Mouse (Mus musculus) MEL (cell line): Measurements from ENCODE around the gene Kmt2d. TPM values are rescaled to one million over a fixed set of nuclear protein-coding genes. Genes with fewer than 3 reads are reported as not detected.
A peak's percentile ranks its signal among the peaks of the same experiment; 100 is the strongest.

ENCODE experiments used
- DNase-seq: peaks from one replicate; pipeline ENCODE4 v3.0.0; 2011; ENCODE audit warnings: low read depth, low spot score
- H3K27ac ChIP-seq: 2 replicates; pipeline ENCODE4 v1.5.1; 2012; ENCODE audit warnings: low read depth, mild to moderate bottlenecking, control low read depth, low read length, moderate library complexity; ENCODE audit not compliant: control insufficient read depth
- H3K27me3 ChIP-seq, 2 experiments: fragments of 150-350 bp in 1 of 2; sonication (generic) in 1 of 2; 2 replicates each; pipeline ENCODE4 v1.6.1; 2012; ENCODE audit warnings: low read length in 2 of 2, mild to moderate bottlenecking in 2 of 2, improper control_type of control experiment in 1 of 2, moderate library complexity in 1 of 2; ENCODE audit not compliant: insufficient read depth in 2 of 2, control insufficient read depth in 1 of 2
- H3K36me3 ChIP-seq, 2 experiments: 2 replicates each; pipeline ENCODE4 v1.6.1; 2012 to 2014; ENCODE audit warnings: low read length in 2 of 2, improper control_type of control experiment in 1 of 2, inconsistent platforms in 1 of 2, mild to moderate bottlenecking in 1 of 2; ENCODE audit not compliant: insufficient read depth in 2 of 2, control insufficient read depth in 1 of 2
- H3K4me1 ChIP-seq, 2 experiments: fragments of 150-350 bp in 1 of 2; sonication (generic) in 1 of 2; 2 replicates each; pipeline ENCODE4 v1.6.1; 2012; ENCODE audit warnings: low read length in 2 of 2, improper control_type of control experiment in 1 of 2, mild to moderate bottlenecking in 1 of 2; ENCODE audit not compliant: insufficient read depth in 2 of 2, control insufficient read depth in 1 of 2
- H3K4me3 ChIP-seq, 2 experiments: fragments of 150-350 bp in 1 of 2; sonication (generic) in 1 of 2; 2 replicates each; pipeline ENCODE4 v1.5.1; 2012; ENCODE audit warnings: low read depth in 2 of 2, low read length in 2 of 2, mild to moderate bottlenecking in 2 of 2, moderate library complexity in 2 of 2, control low read depth in 1 of 2, improper control_type of control experiment in 1 of 2; ENCODE audit not compliant: control insufficient read depth in 1 of 2, insufficient read depth in 1 of 2
- H3K79me2 ChIP-seq: 2 replicates; pipeline ENCODE4 v1.6.1; 2012; ENCODE audit warnings: mild to moderate bottlenecking, low read length, moderate library complexity; ENCODE audit not compliant: control insufficient read depth, poor library complexity, insufficient read depth
- H3K9ac ChIP-seq: 2 replicates; pipeline ENCODE4 v1.6.1; 2012; ENCODE audit warnings: low read depth, mild to moderate bottlenecking, control low read depth, low read length, moderate library complexity; ENCODE audit not compliant: control insufficient read depth, poor library complexity, severe bottlenecking
- H3K9me3 ChIP-seq: fragments of 150-350 bp; sonication (generic); replicated peaks from 2 replicates; pipeline ENCODE4 v1.6.1; 2012; ENCODE audit warnings: mild to moderate bottlenecking, low read length, improper control_type of control experiment, moderate library complexity; ENCODE audit not compliant: insufficient read depth
- CTCF ChIP-seq, 3 experiments: IDR thresholded peaks in 2 of 3; conservative IDR thresholded peaks in 1 of 3; 2 replicates each; pipeline ENCODE4 v1.5.1; 2011 to 2012; ENCODE audit warnings: low read length in 3 of 3, low read depth in 2 of 3, mild to moderate bottlenecking in 2 of 3, improper control_type of control experiment in 1 of 3, inconsistent platforms in 1 of 3, mixed read lengths in 1 of 3, moderate library complexity in 1 of 3; ENCODE audit not compliant: control insufficient read depth in 1 of 3, insufficient read depth in 1 of 3, poor library complexity in 1 of 3, severe bottlenecking in 1 of 3
- E2F4 ChIP-seq: IDR thresholded peaks from 2 replicates; pipeline ENCODE4 v1.6.1; 2011; ENCODE audit warnings: low read depth, low read length, improper control_type of control experiment, borderline replicate concordance
- ETS1 ChIP-seq: IDR thresholded peaks from 2 replicates; pipeline ENCODE4 v1.6.1; 2012; ENCODE audit warnings: low read depth, mild to moderate bottlenecking, inconsistent platforms, low read length, improper control_type of control experiment, moderate library complexity
- GABPA ChIP-seq: IDR thresholded peaks from 2 replicates; pipeline ENCODE4 v1.6.1; 2012; ENCODE audit warnings: low read depth, mild to moderate bottlenecking, inconsistent platforms, low read length, improper control_type of control experiment, moderate library complexity
- GATA1 ChIP-seq: IDR thresholded peaks from 2 replicates; pipeline ENCODE4 v1.6.1; 2011; ENCODE audit warnings: low read depth, low read length, improper control_type of control experiment
- HCFC1 ChIP-seq: IDR thresholded peaks from 2 replicates; pipeline ENCODE4 v1.6.1; 2012; ENCODE audit warnings: low read depth, mild to moderate bottlenecking, inconsistent platforms, low read length, improper control_type of control experiment, moderate library complexity
- KAT2A ChIP-seq: conservative IDR thresholded peaks from 2 replicates; pipeline ENCODE4 v1.6.1; 2012; ENCODE audit warnings: low read depth, low read length, improper control_type of control experiment, inconsistent platforms
- MAZ ChIP-seq: IDR thresholded peaks from 2 replicates; pipeline ENCODE4 v1.6.1; 2012; ENCODE audit warnings: low read depth, mild to moderate bottlenecking, inconsistent platforms, low read length, improper control_type of control experiment
- MEF2A ChIP-seq: IDR thresholded peaks from 2 replicates; pipeline ENCODE4 v1.6.1; 2014; ENCODE audit warnings: low read depth, mild to moderate bottlenecking, inconsistent platforms, low read length, improper control_type of control experiment; ENCODE audit not compliant: poor library complexity, insufficient replicate concordance, severe bottlenecking; ENCODE audit errors: extremely low read depth
- MXI1 ChIP-seq: IDR thresholded peaks from 2 replicates; pipeline ENCODE4 v1.6.1; 2011; ENCODE audit warnings: mild to moderate bottlenecking, low read depth, low read length, improper control_type of control experiment
- NRF1 ChIP-seq: IDR thresholded peaks from 2 replicates; pipeline ENCODE4 v1.6.1; 2014; ENCODE audit warnings: low read depth, mild to moderate bottlenecking, inconsistent platforms, low read length, improper control_type of control experiment, moderate library complexity; ENCODE audit not compliant: poor library complexity, insufficient read depth, severe bottlenecking
- POLR2AphosphoS5 ChIP-seq: IDR thresholded peaks from 2 replicates; pipeline ENCODE4 v1.6.1; 2012; ENCODE audit warnings: low read depth, borderline replicate concordance, mild to moderate bottlenecking, inconsistent platforms, low read length, moderate library complexity, mixed read lengths
- RAD21 ChIP-seq: IDR thresholded peaks from 2 replicates; pipeline ENCODE4 v1.6.1; 2011; ENCODE audit warnings: mild to moderate bottlenecking, low read depth, low read length, improper control_type of control experiment
- SIN3A ChIP-seq: IDR thresholded peaks from 2 replicates; pipeline ENCODE4 v1.6.1; 2012; ENCODE audit warnings: low read length, improper control_type of control experiment, inconsistent platforms
- SMC3 ChIP-seq: IDR thresholded peaks from 2 replicates; pipeline ENCODE4 v1.6.1; 2011; ENCODE audit warnings: low read depth, low read length, improper control_type of control experiment
- TAL1 ChIP-seq: IDR thresholded peaks from 2 replicates; pipeline ENCODE4 v1.6.1; 2012; ENCODE audit warnings: mild to moderate bottlenecking, inconsistent platforms, low read length, moderate library complexity, mixed read lengths
- TCF12 ChIP-seq: IDR thresholded peaks from 2 replicates; pipeline ENCODE4 v1.6.1; 2014; ENCODE audit warnings: low read depth, mild to moderate bottlenecking, inconsistent platforms, low read length, improper control_type of control experiment, moderate library complexity
- USF1 ChIP-seq: IDR thresholded peaks from 2 replicates; pipeline ENCODE4 v1.6.1; 2014; ENCODE audit warnings: low read depth, mild to moderate bottlenecking, inconsistent platforms, low read length, improper control_type of control experiment, moderate library complexity
- ZC3H11A ChIP-seq: IDR thresholded peaks from 2 replicates; pipeline ENCODE4 v1.6.1; 2012; ENCODE audit warnings: low read depth, mild to moderate bottlenecking, inconsistent platforms, low read length, improper control_type of control experiment
- ZNF384 ChIP-seq: IDR thresholded peaks from 2 replicates; pipeline ENCODE4 v1.6.1; 2012; ENCODE audit warnings: low read depth, mild to moderate bottlenecking, inconsistent platforms, low read length, improper control_type of control experiment
- polyA plus RNA-seq, 2 experiments: library from polyadenylated mRNA; stranded (reverse) in 1 of 2; unstranded in 1 of 2; fragments of >175 nt in 1 of 2; fragments of >200 nt in 1 of 2; gene quantifications; 2 replicates each; pipeline versions ENCODE4 v1.2.1 to v1.2.4; 2012; ENCODE audit warnings: low replicate concordance in 2 of 2, low read depth in 1 of 2; ENCODE audit not compliant: insufficient read length in 2 of 2, insufficient read depth in 1 of 2, missing spikeins in 1 of 2
- total RNA-seq: library from RNA; depleted of rRNA; stranded (reverse); fragments of 300-350 nt; gene quantifications from 2 replicates; pipeline ENCODE4 v1.2.3, GENCODE M21; 2012

The Kmt2d gene
- total and polyA plus RNA-seq, 3 experiments, result 12.5 to 47.7 (median 42.0) TPM

GRCm38 (mm10) chr15:98804054-98804453 lies 67.0 kb downstream of the Kmt2d start (continued):
- TF ChIP-seq GABPA, result no peak
- TF ChIP-seq GATA1, result no peak

GRCm38 (mm10) chr15:98802926-98803325 lies 68.1 kb downstream of the Kmt2d start:
- no peak overlapping the region for H3K4me3 ChIP-seq

GRCm38 (mm10) chr15:98799396-98799795 lies 71.6 kb downstream of the Kmt2d start:
- peaks cover 2 to 11% of the 10 kb centered on the region in 2 experiments; a peak in 2 of 4 replicates for H3K4me1 ChIP-seq
- no peaks in the 10 kb centered on the region for H3K9me3 ChIP-seq
- H3K27ac ChIP-seq, result no peak overlapping the region
- peaks cover 0 to 8% of the 10 kb centered on the region in 2 experiments; a peak in 2 of 4 replicates for H3K36me3 ChIP-seq
- no peak for TF ChIP-seq MEF2A
- TF ChIP-seq GATA1, result no peak
- TF ChIP-seq POLR2AphosphoS5, result no peak
- no peak for TF ChIP-seq NRF1
- peak; percentile 58 for TF ChIP-seq RAD21
- TF ChIP-seq HCFC1, result 0 out of 2 replicates have a peak, but pooled peaks have one; percentile 20
- TF ChIP-seq ZNF384, result 0 out of 2 replicates have a peak, but pooled peaks have one; percentile 8
- TF ChIP-seq CTCF (IDR thresholded peaks at IDR 0.05 in 2 of 3, conservative IDR thresholded peaks at IDR 0.05 in 1 of 3; ENCODE audit: control insufficient read depth in 1 of 3, insufficient read depth in 1 of 3, low read depth in 2 of 3, low read length in 3 of 3, poor library complexity in 1 of 3, severe bottlenecking in 1 of 3), result peak; percentile 95 to 97 (median 96)
- TF ChIP-seq ZC3H11A, result peak; percentile 47
- TF ChIP-seq SMC3, result peak; percentile 89
- TF ChIP-seq MAZ, result 0 out of 2 replicates have a peak, but pooled peaks have one; percentile 32
- TF ChIP-seq TCF12, result 0 out of 2 replicates have a peak, but pooled peaks have one; percentile 8
- DNase-seq, result peak; percentile 79
- H3K4me3 ChIP-seq, result no peak overlapping the region
- H3K9ac ChIP-seq, result no peak overlapping the region
- H3K27me3 ChIP-seq, result no peaks in the 10 kb centered on the region; a peak in 1 of 4 replicates
- H3K79me2 ChIP-seq, result no peaks in the 10 kb centered on the region

More at GRCm38 (mm10) chr15:98802926-98803325, 68.1 kb downstream of the Kmt2d start:
- Histone ChIP-seq H3K9ac (no peak overlapping the region), H3K27me3 (no peaks in the 10 kb centered on the region), H3K79me2 (peaks cover 21% of the 10 kb centered on the region), H3K9me3 (no peaks in the 10 kb centered on the region), H3K36me3 (peaks cover 0 to 8% of the 10 kb centered on the region in 2 experiments; a peak in 2 of 4 replicates), H3K4me1 (peaks cover 2 to 12% of the 10 kb centered on the region in 2 experiments; a peak in 2 of 4 replicates), H3K27ac (no peak overlapping the region)
- TF ChIP-seq E2F4 (no peak), SIN3A (0 out of 2 replicates have a peak, but pooled peaks have one; percentile 46), GATA1 (peak; percentile 15; the same call in 1 of the 2 replicates), KAT2A (no peak), ETS1 (peak; percentile 63; the same call in 1 of the 2 replicates), MXI1 (no peak), TAL1 (peak; percentile 50; the same call in 1 of the 2 replicates), MAZ (0 out of 2 replicates have a peak, but pooled peaks have one; percentile 21), USF1 (no peak)
- no peak for DNase-seq
